Mouse (Mus musculus): ENCODE results near the gene Speg.

GRCm38 (mm10) chr1:75462636-75463035, 87.5 kb downstream of the Speg start:
- TF ChIP-seq EP300 (IDR thresholded peaks at IDR 0.05; ENCODE audit: insufficient read depth, low read depth, low read length) (no peak), CTCF (IDR thresholded peaks at IDR 0.05; ENCODE audit: low read depth, low read length) (no peak)

All from ES-Bruce4 (cell line).